17 mouse cellular contexts compared by ENCODE assay signal in the genomic region with DNA sequence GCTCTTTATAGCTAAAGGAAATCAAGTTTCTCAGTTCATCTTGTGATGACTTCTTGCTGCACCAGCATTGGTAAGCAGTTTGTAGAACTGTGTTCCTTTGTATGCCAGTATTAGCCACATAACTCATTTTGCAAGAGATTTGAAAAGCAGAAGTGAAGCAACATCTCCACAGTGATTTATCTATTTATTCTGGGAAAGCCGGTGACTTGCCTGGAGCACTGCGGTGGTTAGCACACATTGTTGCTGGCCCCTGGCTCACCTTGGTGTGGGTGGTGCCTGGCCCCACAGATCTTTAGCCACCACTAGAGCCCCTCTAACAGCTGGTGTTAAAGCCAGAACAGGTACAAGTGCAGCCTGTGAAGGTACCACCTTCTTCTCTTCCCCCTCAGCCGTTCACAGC. TPM values are rescaled to one million over a fixed set of nuclear protein-coding genes. Genes with fewer than 3 reads are reported as not detected.
A peak's percentile ranks its signal among the peaks of the same experiment; 100 is the strongest.
DNase-seq lines count a peak whose midpoint lies in the region; ATAC-seq and TF ChIP-seq lines count a peak whose summit lies in the region.
"Had no signal": no experiment of that assay in that cellular context is flagged by ENCODE, and none has a peak within 500 bp of the region (broad histone marks: within the 10 kb centered on the region; RNA-seq: fewer than 3 reads in every experiment).

No protein-coding gene starts in this region.

- no peak for TF ChIP-seq POLR2A in cerebellum, adult 2 months (IDR thresholded peaks at IDR 0.05; ENCODE audit: borderline replicate concordance, insufficient read depth, low read length)

- no peaks in the 10 kb centered on the region for H3K9me3 ChIP-seq in midbrain, embryonic 10.5 days (replicated peaks)
- H3K9me3 ChIP-seq: embryonic facial prominence, embryonic 13.5 days; forebrain, embryonic 12.5 days; heart, embryonic 12.5 days; hindbrain, embryonic 10.5 days had no signal

- 91% methylated on average over 3 of the region's 3 CpGs for WGBS in midbrain, embryonic 10.5 days
- 89% methylated on average over 3 of the region's 3 CpGs for WGBS in cerebellum, adult 2 months

- H3K27me3 ChIP-seq in midbrain, embryonic 10.5 days (ENCODE audit: low read depth, poor library complexity, severe bottlenecking) = peaks cover 44% of the 10 kb centered on the region
- H3K27me3 ChIP-seq in cerebellum, adult 2 months (ENCODE audit: control insufficient read depth, insufficient read depth, low read length) = no peaks in the 10 kb centered on the region
- H3K27me3 ChIP-seq: forebrain, embryonic 12.5 days; heart, embryonic 12.5 days had no signal

- H3K36me3 ChIP-seq in midbrain, embryonic 10.5 days = no peaks in the 10 kb centered on the region
- H3K36me3 ChIP-seq: embryonic facial prominence, embryonic 13.5 days; forebrain, embryonic 12.5 days; heart, embryonic 12.5 days; hindbrain, embryonic 10.5 days had no signal

- H3K4me1 ChIP-seq in brown adipose tissue, adult 24 weeks (ENCODE audit: control insufficient read depth, insufficient read depth, insufficient read length, low read length) = no peaks in the 10 kb centered on the region
- H3K4me1 ChIP-seq in midbrain, embryonic 10.5 days = no peaks in the 10 kb centered on the region
- no peaks in the 10 kb centered on the region for H3K4me1 ChIP-seq in cerebellum, adult 2 months (ENCODE audit: control insufficient read depth, insufficient read depth, low read length)
- H3K4me1 ChIP-seq: embryonic facial prominence, embryonic 13.5 days; forebrain, embryonic 12.5 days; hindbrain, embryonic 10.5 days had no signal

- peak overlapping the region; percentile 21; the same call in 1 of the 2 replicates for H3K27ac ChIP-seq in brown adipose tissue, adult 24 weeks (replicated peaks; ENCODE audit: low read depth, low read length)
- no peak overlapping the region for H3K27ac ChIP-seq in midbrain, embryonic 10.5 days (replicated peaks)
- no peak overlapping the region for H3K27ac ChIP-seq in cerebellum, adult 2 months (ENCODE audit: insufficient read depth, low read length)
- H3K27ac ChIP-seq: embryonic facial prominence, embryonic 13.5 days; forebrain, embryonic 12.5 days; hindbrain, embryonic 10.5 days had no signal

- TF ChIP-seq CTCF in cerebellum, adult 2 months (IDR thresholded peaks at IDR 0.05; ENCODE audit: borderline replicate concordance, insufficient read depth, low read depth, low read length) = no peak

- ATAC-seq in monocyte, adult 5-6 weeks (replicated peaks; ENCODE audit: insufficient number of reproducible peaks, low FRiP score, low TSS enrichment, poor library complexity, severe bottlenecking) = peak; percentile 40
- ATAC-seq: intestine, postnatal 0 days had no signal

- DNase-seq in adrenal gland, adult 2 months = peak; percentile 49
- no peak for DNase-seq in adrenal gland, postnatal 4 days (ENCODE audit: low spot score in 2 of 2)
- DNase-seq in 3T3-L1 (ENCODE audit: low read depth, low spot score) = peak; percentile 32
- DNase-seq in frontal cortex, adult 2 months (ENCODE audit: extremely low spot score in 1 of 2, low spot score in 1 of 2) = no peak
- no peak for DNase-seq in midbrain, embryonic 10.5 days (ENCODE audit: low spot score)
- no peak for DNase-seq in cerebellum, adult 2 months
- DNase-seq: cerebellum, postnatal 14 days; kidney, postnatal 14 days; layer of hippocampus, postnatal 36 days; right cerebral cortex, postnatal 25 days had no signal

- no peak overlapping the region for H3K4me3 ChIP-seq in brown adipose tissue, adult 24 weeks (ENCODE audit: insufficient read depth, low read depth, low read length)
- no peak overlapping the region for H3K4me3 ChIP-seq in midbrain, embryonic 10.5 days
- no peak overlapping the region for H3K4me3 ChIP-seq in cerebellum, adult 2 months (replicated peaks; ENCODE audit: insufficient read depth, low read depth, low read length)
- H3K4me3 ChIP-seq: embryonic facial prominence, embryonic 13.5 days; forebrain, embryonic 12.5 days; heart, embryonic 12.5 days; hindbrain, embryonic 10.5 days had no signal

RNA-seq across cellular contexts. Expression of gene Tlr13, which starts 8.1 kb away (rescaled TPM):
- 1 to 10 TPM; 2.6 to 2.8 TPM for total RNA-seq in adrenal gland, adult 2 months (2021)
- 0.21 and 0.26 TPM in 2 replicates for polyA plus RNA-seq in adrenal gland, adult 2 months (2012; rRNA removed)
- total RNA-seq in adrenal gland, postnatal 4 days (2021) = 1 to 10 TPM; 2.1 to 2.4 TPM
- polyA plus RNA-seq in brown adipose tissue, adult 24 weeks (2012; ENCODE audit: insufficient read depth, insufficient read length, missing spikeins) = 0.59 and 0.75 TPM in 2 replicates
- 152 to 248 TPM (median 234 TPM) in 3 replicates for total RNA-seq in monocyte, adult 5-6 weeks (2017)
- 0.78 and 1.3 TPM in 2 replicates for polyA plus RNA-seq in frontal cortex, adult 2 months (2012; rRNA removed)
- 0.17 and 0.24 TPM in 2 replicates for polyA plus RNA-seq in midbrain, embryonic 10.5 days (2016; fragmentation: Nextera tagmentation; extraction: Ambion mirVana)
- polyA plus RNA-seq in cerebellum, adult 2 months (2012; rRNA removed) = 0.41 and 0.49 TPM in 2 replicates

RNA-seq across cellular contexts. Expression of gene Pgk1, which starts 52.0 kb away (rescaled TPM):
- total RNA-seq in adrenal gland, adult 2 months (2021) = 100 to 1,000 TPM; 274 to 441 TPM
- polyA plus RNA-seq in adrenal gland, adult 2 months (2012; rRNA removed) = 27.1 and 27.4 TPM in 2 replicates
- 100 to 1,000 TPM; 189 to 231 TPM for total RNA-seq in adrenal gland, postnatal 4 days (2021)
- polyA plus RNA-seq in brown adipose tissue, adult 24 weeks (2012; ENCODE audit: insufficient read depth, insufficient read length, missing spikeins) = 799 and 832 TPM in 2 replicates
- 128 to 201 TPM (median 187 TPM) in 3 replicates for total RNA-seq in monocyte, adult 5-6 weeks (2017)
- polyA plus RNA-seq in frontal cortex, adult 2 months (2012; rRNA removed) = 437 and 488 TPM in 2 replicates
- polyA plus RNA-seq in midbrain, embryonic 10.5 days (2016; fragmentation: Nextera tagmentation; extraction: Ambion mirVana) = 480 and 609 TPM in 2 replicates
- polyA plus RNA-seq in cerebellum, adult 2 months (2012; rRNA removed) = 508 and 511 TPM in 2 replicates

Comparison
In these comparisons a context has a peak if more than half of its experiments do, and no peak if none do; other contexts are left out.
1. DNase-seq: peak in adrenal gland, adult 2 months (single experiment) and 3T3-L1 (single experiment); none in adrenal gland, postnatal 4 days (0 of 2), frontal cortex, adult 2 months (0 of 2), midbrain, embryonic 10.5 days (single experiment) and cerebellum, adult 2 months (0 of 2).
2. RNA of gene Pgk1, which starts 52.0 kb away (polyA plus RNA-seq): 799 to 832 TPM in brown adipose tissue, adult 24 weeks, 480 to 609 TPM in midbrain, embryonic 10.5 days, 508 to 511 TPM in cerebellum, adult 2 months and 437 to 488 TPM in frontal cortex, adult 2 months; 27.1 to 27.4 TPM in adrenal gland, adult 2 months; every median in the first group is over 10 times any median in the second.